Mouse (Mus musculus) kidney, postnatal 0 days (tissue): Measurements from ENCODE around the gene Six2. TPM values are rescaled to one million over a fixed set of nuclear protein-coding genes. Genes with fewer than 3 reads are reported as not detected.
A peak's percentile ranks its signal among the peaks of the same experiment; 100 is the strongest.

Source experiments
- ATAC-seq: fragments of 200-750 bp; cut with Nextera tagmentation; replicated peaks from 2 replicates; pipeline ENCODE4 v1.8.0; 2017; ENCODE audit warnings: low read depth, moderate number of reproducible peaks, moderate TSS enrichment, moderate library complexity; ENCODE audit not compliant: low FRiP score
- DNase-seq: peaks from one replicate; pipeline ENCODE4 v3.0.0-alpha.2; 2016; ENCODE audit warnings: low spot score
- H3K27ac ChIP-seq: fragments of 300-500 bp; sonication (generic); 2 replicates; pipeline ENCODE4 v1.5.1; 2014; ENCODE audit warnings: mild to moderate bottlenecking
- H3K27me3 ChIP-seq: fragments of 300-500 bp; sonication (generic); 2 replicates; pipeline ENCODE4 v1.6.1; 2014; ENCODE audit warnings: low read length, mixed read lengths; ENCODE audit not compliant: insufficient read depth
- H3K36me3 ChIP-seq: fragments of 300-500 bp; sonication (generic); 2 replicates; pipeline ENCODE4 v1.6.1; 2014; ENCODE audit warnings: low read length, mixed read lengths; ENCODE audit not compliant: insufficient read depth
- H3K4me1 ChIP-seq: fragments of 300-500 bp; sonication (generic); replicated peaks from 2 replicates; pipeline ENCODE4 v1.6.1; 2014; ENCODE audit warnings: antibody characterized with exemption, low read length, mixed read lengths; ENCODE audit not compliant: insufficient read depth
- H3K4me2 ChIP-seq: fragments of 300-500 bp; sonication (generic); 2 replicates; pipeline ENCODE4 v1.6.1; 2014; ENCODE audit warnings: mild to moderate bottlenecking, low read length, moderate library complexity, mixed read lengths
- H3K4me3 ChIP-seq: fragments of 300-500 bp; sonication (generic); replicated peaks from 2 replicates; pipeline ENCODE4 v1.5.1; 2014; ENCODE audit warnings: low read depth, low read length
- H3K9ac ChIP-seq: fragments of 300-500 bp; sonication (generic); 2 replicates; pipeline ENCODE4 v1.6.1; 2014; ENCODE audit warnings: low read depth, low read length
- H3K9me3 ChIP-seq: fragments of 300-500 bp; sonication (generic); replicated peaks from 2 replicates; pipeline ENCODE4 v1.6.1; 2016; ENCODE audit warnings: low read length, inconsistent platforms, mixed read lengths
- CTCF ChIP-seq: IDR thresholded peaks from 2 replicates; pipeline ENCODE4 v1.5.1; 2016; ENCODE audit warnings: antibody characterized with exemption, low read depth, mild to moderate bottlenecking, moderate library complexity
- whole genome bisulfite sequencing: fragments of 180-500 bp; shearing (Covaris S2); extraction: QIAGEN DNeasy Blood & Tissue Kit; methylation state at CpG from one replicate; pipeline ENCODE4 v1.1.7; 2014; 5-methylcytosine and 5-hydroxymethylcytosine counted together
- polyA plus RNA-seq: library from polyadenylated mRNA; unstranded; fragments of >200 nt; fragmentation: Nextera tagmentation; extraction: Ambion mirVana; gene quantifications from 2 replicates; pipeline ENCODE4 v1.2.1, GENCODE M21; 2015

Six2 gene
- polyA plus RNA-seq, 1 experiment from 2014 or later, result 18.9 TPM

GRCm38 (mm10) chr17:85723166-85723565 is 35.1 kb upstream of the Six2 start:
- no peaks in the 10 kb centered on the region for H3K4me1 ChIP-seq

GRCm38 (mm10) chr17:85717266-85717665 is 29.2 kb upstream of the Six2 start:
- WGBS, result 57% methylated on average over 7 of the region's 7 CpGs
- Histone ChIP-seq H3K9me3 (no peaks in the 10 kb centered on the region), H3K27ac (no peak overlapping the region), H3K36me3 (no peaks in the 10 kb centered on the region), H3K4me1 (no peaks in the 10 kb centered on the region), H3K4me2 (no peak overlapping the region), H3K27me3 (no peaks in the 10 kb centered on the region), H3K4me3 (no peak overlapping the region), H3K9ac (no peak overlapping the region)
- DNase-seq, result peak; percentile 46
- no peak for ATAC-seq
- TF ChIP-seq CTCF, result no peak

More at GRCm38 (mm10) chr17:85723166-85723565, 35.1 kb upstream of the Six2 start:
- no peak for TF ChIP-seq CTCF
- DNase-seq, result no peak
- Histone ChIP-seq H3K27ac (no peak overlapping the region), H3K27me3 (no peaks in the 10 kb centered on the region), H3K36me3 (no peaks in the 10 kb centered on the region), H3K9me3 (no peaks in the 10 kb centered on the region), H3K4me2 (no peak overlapping the region), H3K9ac (no peak overlapping the region), H3K4me3 (no peak overlapping the region)
- no peak for ATAC-seq
- 73% methylated on average over 5 of the region's 5 CpGs for WGBS

DNA sequence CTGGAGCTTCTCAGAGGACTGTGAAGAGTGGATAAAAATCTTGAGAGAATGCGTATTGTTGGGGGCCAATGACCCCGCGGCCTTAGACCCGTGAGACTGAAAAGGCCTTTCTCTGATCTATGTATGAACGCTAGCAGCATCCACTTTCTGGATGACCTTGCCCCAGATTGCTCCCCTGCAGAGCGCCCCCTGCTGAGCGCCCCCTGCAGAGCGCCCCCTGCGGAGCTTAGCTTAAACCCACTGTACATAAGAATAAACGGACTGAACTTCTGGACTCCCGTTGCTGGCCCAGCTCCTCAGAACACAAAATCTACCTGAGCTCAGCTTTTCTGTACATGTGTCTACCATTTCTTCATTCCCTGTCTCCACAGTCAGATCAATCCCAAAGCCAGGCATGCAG is 27.7 kb upstream of the Six2 start:
- DNase-seq, result no peak
- WGBS, result 75% methylated on average over 11 of the region's 11 CpGs
- no peak overlapping the region for H3K27ac ChIP-seq
- no peak for ATAC-seq
- no peaks in the 10 kb centered on the region for H3K27me3 ChIP-seq
- no peak overlapping the region for H3K9ac ChIP-seq
- H3K4me1 ChIP-seq, result no peaks in the 10 kb centered on the region
- H3K9me3 ChIP-seq, result no peaks in the 10 kb centered on the region
- TF ChIP-seq CTCF, result 0 out of 2 replicates have a peak, but pooled peaks have one; percentile 24
- H3K4me3 ChIP-seq, result no peak overlapping the region
- no peaks in the 10 kb centered on the region for H3K36me3 ChIP-seq
- no peak overlapping the region for H3K4me2 ChIP-seq

DNA sequence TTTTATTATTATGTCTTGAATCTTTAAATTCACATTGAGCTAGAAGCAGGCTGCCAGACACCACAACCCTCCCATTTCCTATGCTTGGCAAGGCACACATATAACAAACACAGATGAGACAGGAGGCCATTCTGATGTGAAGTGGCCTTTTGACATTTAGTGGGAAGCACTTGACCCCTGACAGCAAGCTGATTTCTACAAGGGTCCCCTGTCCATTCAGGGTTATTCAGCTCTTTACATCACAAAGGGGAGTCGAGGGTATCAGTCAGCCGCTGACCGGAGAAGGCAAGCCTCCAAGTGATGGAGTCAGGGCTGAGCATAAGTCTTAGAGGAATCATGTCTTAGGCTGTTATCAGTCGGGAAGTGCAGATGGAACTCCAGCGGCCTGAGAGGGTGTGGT is 26.3 kb upstream of the Six2 start:
- ATAC-seq, result no peak
- no peaks in the 10 kb centered on the region for H3K27me3 ChIP-seq
- DNase-seq, result no peak
- no peaks in the 10 kb centered on the region for H3K4me1 ChIP-seq
- H3K9me3 ChIP-seq, result no peaks in the 10 kb centered on the region
- H3K36me3 ChIP-seq, result no peaks in the 10 kb centered on the region
- 50% methylated on average over 5 of the region's 5 CpGs for WGBS
- TF ChIP-seq CTCF, result no peak
- H3K27ac ChIP-seq, result no peak overlapping the region
- no peak overlapping the region for H3K4me2 ChIP-seq
- H3K4me3 ChIP-seq, result no peak overlapping the region
- no peak overlapping the region for H3K9ac ChIP-seq

DNA sequence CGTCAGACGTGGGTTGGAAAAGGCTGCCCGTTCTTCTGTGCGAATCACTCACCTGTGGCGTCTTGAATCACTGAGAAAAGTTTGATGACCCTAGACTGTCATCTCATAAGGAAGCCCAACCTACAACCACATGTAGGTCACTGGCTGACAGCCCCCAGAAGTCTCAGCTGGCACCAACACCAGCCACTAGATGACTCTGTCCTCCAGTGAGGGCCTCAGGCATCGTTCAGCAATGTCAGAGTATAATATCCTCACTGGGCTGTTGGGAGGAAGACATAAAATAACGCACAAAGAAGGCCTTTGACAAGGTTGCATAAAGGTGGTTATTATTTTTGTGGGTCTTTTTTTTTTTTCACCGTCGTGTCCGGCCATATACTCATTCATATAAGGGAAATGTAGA is 24.8 kb upstream of the Six2 start:
- ATAC-seq, result no peak
- TF ChIP-seq CTCF, result peak; percentile 38; the same call in 1 of the 2 replicates
- Histone ChIP-seq H3K36me3 (no peaks in the 10 kb centered on the region), H3K9me3 (no peaks in the 10 kb centered on the region), H3K4me1 (no peaks in the 10 kb centered on the region), H3K27ac (no peak overlapping the region), H3K4me2 (no peak overlapping the region), H3K9ac (no peak overlapping the region), H3K4me3 (no peak overlapping the region), H3K27me3 (no peaks in the 10 kb centered on the region)
- WGBS, result 69% methylated on average over 10 of the region's 10 CpGs
- DNase-seq, result no peak

- no peak for DNase-seq
- ATAC-seq, result no peak
- no peaks in the 10 kb centered on the region for H3K36me3 ChIP-seq
- H3K27me3 ChIP-seq, result no peaks in the 10 kb centered on the region
- H3K4me1 ChIP-seq, result no peaks in the 10 kb centered on the region
- WGBS, result 56% methylated on average over 12 of the region's 12 CpGs
- H3K9me3 ChIP-seq, result no peaks in the 10 kb centered on the region
- no peak overlapping the region for H3K4me3 ChIP-seq
- TF ChIP-seq CTCF, result no peak
- H3K9ac ChIP-seq, result no peak overlapping the region
- no peak overlapping the region for H3K27ac ChIP-seq
- H3K4me2 ChIP-seq, result no peak overlapping the region
These were observed 16.5 kb upstream of the Six2 start for GRCm38 (mm10) chr17:85704369-85705260.
